Mouse (Mus musculus): ENCODE results near the gene Xrcc3.

Gene Xrcc3

DNA sequence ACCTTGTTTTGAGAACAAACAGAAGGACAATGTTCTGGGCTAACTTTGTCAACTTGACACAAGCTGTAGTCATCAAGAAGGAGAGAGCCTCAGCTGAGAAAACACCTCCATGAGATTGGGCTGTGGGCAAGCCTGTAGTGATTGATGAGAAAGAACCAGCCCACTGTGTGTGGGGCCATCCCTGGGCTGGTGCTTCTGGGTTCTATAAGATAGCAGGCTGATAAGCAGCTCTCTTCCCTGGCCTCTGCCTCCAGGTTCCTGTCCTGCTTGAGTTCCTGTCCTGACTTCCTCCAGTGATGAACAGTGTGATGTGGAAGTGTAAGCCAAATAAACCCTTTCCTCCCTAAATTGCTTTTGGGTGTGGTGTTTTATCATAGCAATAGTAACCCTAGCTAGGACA is 59.0 kb downstream of the Xrcc3 start:
- in situ Hi-C loops (cut with MboI, MseI) = no loop called here

DNA sequence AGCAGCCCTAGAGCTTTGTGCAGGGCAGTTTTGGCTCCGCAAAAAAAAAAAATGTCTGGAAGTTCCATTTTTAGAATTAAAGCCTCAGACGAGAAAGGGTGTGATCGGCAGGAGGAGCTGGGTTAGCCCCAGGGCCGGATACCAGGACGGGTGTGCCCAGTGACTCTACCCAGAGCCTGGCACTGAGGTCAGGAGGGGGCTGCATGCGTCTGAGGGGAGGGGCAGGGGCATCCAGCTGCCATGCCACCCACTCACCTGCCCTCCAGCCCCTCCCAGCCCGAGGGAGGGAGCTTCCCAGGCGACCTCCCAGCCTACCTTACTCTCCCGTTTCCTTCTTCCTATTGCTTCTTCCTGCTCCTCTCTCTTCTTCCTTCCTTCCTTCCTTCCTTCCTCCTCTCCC is 60.3 kb downstream of the Xrcc3 start:
- in situ Hi-C loops (cut with MboI, MseI) = no loop called here
